Mouse (Mus musculus) MEL-GATA-1-ER (cell line): Measurements from ENCODE around the gene Rnf151.
"Not testable (repeated sequence)": the region's sequence is repeated elsewhere in the genome, so short reads cannot be mapped to it uniquely, and the experiment has no call there.

ENCODE experiments used
- DNase-seq: peaks from one replicate; pipeline ENCODE4 v3.0.0-alpha.2; 2012; ENCODE audit warnings: low read depth; ENCODE audit errors: extremely low read depth

Rnf151 gene

DNA sequence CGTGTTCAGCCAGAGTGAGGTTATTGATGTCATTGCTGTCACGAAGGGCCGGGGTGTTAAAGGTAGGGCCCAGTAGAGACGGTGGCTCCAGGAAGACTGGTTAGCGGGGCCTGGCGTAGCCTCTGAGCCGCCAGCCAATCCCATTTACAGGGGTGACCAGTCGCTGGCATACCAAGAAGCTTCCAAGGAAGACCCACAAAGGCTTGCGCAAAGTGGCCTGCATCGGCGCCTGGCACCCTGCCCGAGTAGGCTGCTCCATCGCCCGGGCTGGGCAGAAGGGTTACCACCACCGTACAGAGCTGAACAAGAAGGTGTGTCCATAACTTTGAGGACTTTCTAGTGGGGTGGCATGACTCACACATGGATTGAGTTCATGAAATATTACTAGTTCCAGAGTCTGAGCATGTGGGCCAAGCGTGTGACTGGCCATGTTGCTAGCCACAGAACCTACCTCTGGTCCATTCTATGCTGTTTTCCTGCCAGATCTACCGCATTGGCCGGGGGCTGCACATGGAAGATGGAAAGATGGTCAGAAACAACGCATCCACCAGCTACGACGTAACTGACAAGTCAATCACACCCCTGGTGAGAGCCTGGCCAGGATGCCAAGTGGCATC lies 15.7 kb upstream of the Rnf151 start:
- no peak for DNase-seq

DNA sequence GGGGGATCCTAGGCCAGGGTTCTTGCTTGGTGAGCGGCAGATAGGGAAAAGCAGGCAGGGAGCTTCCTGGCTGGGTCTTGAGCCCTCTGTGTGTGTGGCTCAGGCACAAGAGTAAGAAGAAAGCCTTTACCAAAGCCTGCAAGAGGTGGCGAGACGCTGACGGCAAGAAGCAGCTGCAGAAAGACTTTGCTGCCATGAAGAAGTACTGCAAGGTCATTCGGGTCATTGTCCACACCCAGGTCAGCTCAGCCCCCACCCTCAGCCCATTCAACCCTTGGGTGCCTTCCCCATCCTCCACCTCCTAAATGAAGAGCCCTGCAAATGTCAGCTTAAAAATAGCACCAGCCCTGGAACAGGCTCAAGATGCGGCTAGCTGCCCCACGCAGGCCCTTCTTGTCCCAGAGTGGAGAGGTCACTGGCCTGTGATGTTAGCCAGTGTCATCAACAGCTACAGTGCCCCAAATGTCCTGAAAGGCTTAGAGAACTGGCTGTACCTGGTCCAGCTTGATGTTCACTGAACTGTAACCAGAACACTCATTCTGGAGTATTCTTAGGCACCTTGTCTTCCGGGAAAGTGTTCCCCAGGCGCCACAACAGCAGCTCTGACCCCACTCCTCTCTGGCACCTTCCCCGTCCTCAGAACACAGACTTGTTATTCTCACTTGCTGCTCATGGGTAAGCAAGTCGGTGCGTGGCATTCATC lies 14.5 kb upstream of the Rnf151 start:
- DNase-seq: no peak

DNA sequence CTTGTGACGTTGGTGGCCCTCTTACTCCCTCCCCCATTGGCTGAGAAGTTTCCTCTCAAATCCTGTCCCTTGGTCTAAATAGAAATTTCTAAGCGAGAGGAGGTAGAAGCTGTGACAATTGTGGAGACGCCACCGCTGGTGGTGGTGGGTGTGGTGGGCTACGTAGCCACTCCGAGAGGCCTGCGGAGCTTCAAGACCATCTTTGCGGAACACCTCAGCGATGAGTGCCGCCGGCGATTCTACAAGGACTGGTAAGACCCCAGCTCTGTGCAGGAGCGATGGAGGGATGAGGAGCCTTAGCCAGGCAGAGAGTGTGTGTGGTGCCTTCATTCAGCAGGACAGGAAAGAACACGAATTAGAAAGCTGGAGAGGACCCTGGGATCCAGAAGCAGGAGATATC lies 12.9 kb upstream of the Rnf151 start:
- DNase-seq: no peak

DNA sequence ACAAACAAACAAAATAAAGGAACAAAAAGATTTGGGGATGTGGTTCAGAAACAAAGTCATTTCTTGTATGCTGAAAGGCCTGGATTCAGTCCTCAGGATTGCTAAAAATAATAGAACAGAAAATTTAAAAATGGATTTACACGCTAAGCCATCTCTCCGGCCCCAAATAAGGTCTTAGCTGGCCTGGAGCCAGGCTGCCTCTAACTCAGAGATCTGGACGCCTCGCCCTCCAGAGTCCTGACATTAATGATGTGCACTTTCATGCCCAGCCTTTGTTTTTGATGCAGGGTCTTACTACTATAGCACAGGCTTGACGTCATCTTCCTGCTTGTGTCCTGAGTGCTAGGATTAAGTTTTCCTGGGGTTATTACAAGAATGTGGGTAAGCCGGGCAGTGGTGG lies 11.2 kb upstream of the Rnf151 start:
- DNase-seq: no peak

DNA sequence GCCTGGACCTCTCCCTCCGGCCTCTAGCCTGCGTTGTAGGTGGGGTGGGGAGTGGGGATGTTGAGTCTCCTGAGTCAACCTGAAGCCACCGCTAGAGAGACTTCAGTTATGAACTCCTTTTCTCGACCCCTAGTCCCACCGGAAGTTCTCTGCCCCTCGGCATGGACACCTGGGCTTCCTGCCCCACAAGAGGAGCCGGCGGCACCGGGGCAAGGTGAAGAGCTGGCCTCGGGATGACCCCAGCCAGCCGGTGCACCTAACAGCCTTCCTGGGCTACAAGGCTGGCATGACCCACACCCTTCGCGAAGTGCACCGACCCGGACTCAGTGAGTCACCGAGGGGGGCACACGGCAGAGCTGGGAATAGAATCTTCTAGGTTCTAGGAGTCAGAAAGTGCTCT lies 10.3 kb upstream of the Rnf151 start:
- no peak for DNase-seq

DNA sequence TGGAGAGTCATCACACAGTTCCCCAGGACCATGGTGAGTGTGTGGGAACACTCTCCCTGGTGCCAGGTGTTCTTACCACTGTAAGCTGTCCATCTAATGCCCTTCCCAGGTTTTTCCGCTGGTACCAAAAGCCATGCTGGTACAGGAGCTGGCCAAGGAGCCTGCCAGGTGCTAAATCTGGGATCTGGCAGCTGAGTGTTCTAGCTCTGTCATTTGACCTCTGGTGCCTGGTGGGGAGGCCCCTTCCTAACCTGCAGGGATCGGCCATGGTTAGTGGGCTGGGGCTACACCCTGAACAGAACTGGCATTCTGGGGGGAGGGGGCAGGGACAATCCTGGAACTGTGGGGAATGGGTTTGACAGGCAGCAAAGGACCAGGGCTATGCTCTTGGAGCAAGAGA lies 9.8 kb upstream of the Rnf151 start, which contains the start of gene Rpl3l:
Rpl3l (plus strand) TSS at position 203 of the 400 bp plus-strand sequence.
- no peak for DNase-seq

DNA sequence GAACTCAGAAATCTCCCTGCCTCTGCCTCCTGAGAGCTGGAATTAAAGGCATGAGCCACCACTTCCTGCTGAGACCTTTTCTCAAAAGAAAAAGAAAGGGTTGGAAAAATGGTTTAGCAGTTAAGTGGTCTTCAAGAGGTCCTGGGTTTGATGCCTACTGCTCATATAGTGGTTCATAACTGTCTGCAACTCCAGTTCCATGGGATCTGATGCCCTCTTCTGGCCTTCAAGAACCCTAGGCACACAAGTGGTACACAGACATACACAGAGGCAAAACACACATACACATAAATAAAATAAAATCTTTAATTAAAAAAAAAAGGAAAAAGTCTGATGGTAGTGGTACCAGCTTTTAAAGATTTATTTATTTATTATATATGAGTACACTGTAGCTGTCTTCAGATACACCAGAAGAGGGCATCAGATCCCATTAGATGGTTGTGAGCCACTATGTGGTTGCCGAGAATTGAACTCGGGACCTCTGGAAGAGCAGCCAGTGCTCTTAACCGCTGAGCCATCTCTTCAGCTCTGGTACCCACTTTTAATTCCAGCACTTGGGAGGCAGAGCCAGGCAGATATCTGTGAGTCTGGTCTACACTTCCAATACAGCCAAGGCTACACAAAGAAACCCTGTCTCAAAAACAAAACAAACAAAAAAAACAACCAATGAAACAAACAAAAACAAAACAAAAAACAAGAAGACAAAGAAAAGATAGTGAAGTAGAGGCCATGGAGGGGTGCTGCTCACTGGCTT lies 8.0 kb upstream of the Rnf151 start:
- DNase-seq: no peak

DNA sequence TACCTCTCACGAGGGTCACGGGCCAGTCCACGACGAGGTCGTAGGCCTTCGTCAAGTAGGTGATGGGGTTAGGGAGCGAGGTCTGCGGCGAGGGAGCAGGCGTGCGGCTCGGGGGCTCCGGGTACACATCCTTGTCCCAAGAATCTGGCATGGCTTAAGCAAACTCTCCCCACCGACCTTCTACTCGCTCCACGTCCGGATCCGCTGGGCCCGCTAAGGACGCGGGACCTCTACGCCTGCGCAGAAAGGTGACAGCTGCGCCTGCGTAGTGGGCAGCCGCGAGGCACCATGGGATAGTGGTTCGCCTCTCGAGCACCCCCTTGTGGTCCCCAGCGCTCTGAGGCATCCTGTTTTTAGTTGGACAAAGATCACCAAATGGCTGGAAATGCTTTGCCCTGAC lies 6.3 kb upstream of the Rnf151 start, which contains the start of gene Ndufb10:
Ndufb10 (minus strand) TSS at position 295 of the 400 bp plus-strand sequence.
- DNase-seq: peak; percentile 73

DNA sequence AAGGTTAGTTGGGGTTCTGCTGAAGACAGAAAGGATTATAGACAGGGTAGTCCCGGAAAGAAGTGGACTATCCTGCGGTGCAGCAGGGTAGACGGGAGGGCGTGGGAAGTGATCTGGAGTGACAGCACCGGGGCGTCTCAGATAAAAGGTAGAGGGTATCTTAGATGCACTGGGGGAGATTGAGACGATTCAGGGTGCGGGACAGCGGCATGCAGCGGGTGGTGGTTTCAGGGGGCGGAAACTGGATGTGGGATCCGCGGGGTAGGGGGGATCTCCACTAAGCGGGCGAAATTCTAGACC lies 6.0 kb upstream of the Rnf151 start:
- DNase-seq: no peak

DNA sequence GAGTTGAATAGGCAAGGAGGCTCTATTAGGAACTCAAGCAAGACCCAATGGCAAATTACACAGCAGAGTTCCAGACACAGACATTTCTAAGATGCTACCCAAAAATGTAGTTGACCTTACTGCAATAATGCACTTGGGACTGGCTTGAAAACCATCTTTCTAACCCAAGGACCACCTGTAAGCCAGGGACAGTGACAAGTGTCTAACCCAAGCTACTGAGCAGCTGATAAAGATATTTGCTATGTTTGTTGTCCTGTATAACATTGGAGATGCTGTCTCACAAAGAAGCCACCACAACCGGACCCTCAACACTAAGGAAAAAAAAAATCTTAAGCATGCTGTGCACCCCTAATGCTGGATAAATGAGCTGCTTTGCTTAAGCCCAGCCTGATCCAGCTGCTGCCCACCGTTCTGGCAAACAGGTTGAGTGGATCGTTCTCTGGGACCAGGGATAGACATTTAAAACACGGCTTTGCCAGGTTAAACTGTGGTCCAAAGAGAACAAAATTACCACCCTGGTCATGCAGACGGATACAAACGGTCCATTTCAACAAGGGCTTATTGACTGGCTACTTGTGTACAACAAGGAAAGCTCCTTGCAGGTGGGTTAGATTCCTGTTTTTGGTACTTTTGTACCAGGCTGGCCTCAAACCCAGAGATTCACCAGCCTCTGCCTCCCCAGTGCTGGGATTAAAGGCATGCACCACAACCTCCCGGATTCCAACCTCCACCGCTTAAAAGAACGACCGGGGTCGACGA lies 5.4 kb upstream of the Rnf151 start:
- no peak for DNase-seq

DNA sequence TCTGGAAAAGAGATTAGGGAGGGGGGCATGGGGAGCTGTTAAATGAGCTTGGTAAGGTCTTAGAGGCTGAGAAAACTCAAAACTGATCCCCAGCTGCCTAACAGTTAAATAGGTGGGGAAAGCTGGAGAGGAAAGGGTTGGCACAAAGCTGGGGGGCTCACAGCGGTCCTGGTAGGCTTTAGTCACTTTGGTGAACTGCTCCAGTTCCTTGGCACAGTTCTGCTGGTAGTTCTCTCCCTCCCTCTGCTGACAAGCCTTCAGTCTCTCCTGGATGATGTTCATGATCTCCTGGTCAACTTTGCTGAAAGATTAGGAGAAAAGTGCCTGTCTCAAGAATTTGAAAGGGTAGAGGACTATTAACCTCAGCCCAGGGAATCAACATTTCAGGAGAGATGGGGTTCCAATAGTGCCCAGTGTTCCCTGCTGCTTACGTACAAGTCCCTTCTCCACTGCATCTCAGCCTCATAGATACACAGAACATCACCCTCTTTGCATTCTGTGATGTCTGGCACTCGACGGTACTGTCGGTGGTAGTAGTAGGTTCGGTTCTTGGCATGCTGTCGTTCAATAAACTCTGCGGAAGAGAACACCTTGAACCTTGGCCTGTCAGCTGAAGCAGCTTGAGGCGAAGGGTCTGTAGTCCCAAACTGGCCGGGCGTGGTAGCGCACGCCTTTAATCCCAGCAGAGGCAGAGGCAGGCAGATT lies 4.5 kb upstream of the Rnf151 start:
- DNase-seq: no peak

DNA sequence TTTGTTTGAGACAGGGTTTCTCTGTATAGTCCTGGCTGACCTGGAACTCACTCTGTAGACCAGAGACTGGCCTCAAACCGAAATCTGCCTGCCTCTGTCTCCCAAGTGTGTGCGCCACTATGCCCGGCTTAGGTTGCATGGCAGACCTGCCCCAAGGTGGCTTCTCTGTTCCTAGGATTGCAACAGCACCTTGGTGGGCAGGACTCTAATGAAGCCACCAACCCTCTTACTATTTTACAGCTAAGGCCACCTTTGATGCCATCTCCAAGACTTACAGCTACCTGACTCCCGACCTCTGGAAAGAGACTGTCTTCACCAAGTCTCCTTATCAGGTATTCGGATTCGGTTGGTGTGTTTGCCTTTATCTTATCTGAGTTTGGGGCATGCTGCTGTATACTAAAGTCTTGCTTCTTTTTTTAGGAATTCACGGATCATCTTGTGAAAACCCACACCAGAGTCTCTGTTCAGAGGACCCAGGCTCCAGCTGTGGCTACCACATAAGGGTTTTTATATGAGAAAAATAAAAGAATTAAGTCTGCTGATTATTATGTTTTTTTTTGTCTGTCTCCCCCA lies 3.6 kb upstream of the Rnf151 start:
- DNase-seq: not testable (repeated sequence)

DNA sequence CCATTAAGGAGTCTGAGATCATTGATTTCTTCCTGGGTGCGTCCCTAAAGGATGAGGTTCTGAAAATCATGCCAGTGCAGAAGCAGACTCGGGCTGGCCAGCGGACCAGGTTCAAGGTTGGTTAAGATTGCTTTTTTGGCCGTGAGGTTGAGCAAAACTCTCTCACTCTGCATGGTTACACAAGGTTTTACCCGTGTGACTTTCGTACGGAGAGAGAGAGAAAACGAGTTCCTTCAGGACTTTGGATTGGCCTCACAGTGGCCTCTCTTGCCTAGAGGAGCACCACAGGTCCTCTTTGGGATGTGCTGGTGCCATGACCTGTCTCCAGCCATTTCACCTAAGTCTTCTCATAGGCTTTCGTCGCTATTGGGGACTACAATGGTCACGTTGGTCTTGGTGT lies 2.8 kb upstream of the Rnf151 start:
- not testable (repeated sequence) for DNase-seq

DNA sequence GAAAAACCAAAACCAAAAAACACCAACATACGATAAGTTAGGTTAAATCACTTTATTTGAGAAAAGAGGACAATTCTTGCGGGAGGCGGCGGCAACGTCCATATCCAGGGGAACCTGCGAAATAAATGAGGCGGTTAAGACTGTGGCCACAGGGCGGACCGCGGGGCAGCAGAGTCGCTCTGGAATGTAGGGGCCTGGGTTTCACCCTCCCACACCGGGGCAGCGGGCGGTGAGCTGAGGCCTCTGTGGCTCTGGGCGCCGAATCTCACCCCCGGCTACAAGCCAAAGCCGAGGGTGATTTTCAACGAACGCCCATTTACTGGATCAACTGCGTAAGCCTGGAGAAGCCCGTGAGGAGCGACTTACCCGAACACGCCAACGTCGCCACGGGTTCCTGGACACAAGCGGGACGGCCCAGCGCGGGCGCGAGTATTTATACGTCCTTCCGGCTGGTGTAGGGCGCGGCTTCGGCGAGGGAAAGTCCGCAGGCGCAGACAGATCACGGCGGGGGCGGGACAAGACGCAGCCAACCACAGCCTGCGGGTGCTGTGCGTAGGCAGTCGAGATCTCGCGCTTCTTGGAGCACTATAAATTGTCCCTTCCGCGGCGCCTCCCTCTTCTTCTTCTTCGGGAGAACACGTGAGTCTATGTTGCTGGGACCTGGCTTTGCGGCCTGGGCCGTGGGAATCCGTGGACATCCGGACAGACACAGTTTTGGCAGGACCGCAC lies 1.8 kb upstream of the Rnf151 start:
- peak; percentile 89 for DNase-seq

DNA sequence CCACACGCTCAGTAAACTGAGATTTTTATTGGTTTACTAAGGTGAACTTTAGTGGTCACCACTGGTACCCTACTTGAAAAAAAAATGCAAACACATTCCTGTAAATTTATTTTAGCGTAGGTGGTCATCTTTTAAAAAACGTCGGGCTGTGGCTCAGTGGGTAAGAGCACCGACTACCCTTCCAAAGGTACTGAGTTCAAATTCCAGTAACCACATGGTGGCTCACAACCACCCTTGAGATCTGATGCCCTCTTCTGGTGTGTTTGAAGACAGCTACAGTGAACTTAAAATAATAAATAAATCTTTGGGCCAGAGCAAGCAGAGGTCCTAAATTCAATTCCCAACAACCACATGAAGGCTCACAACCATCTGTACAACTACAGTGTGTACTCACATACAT lies 1.1 kb upstream of the Rnf151 start:
- DNase-seq: not testable (repeated sequence)

DNA sequence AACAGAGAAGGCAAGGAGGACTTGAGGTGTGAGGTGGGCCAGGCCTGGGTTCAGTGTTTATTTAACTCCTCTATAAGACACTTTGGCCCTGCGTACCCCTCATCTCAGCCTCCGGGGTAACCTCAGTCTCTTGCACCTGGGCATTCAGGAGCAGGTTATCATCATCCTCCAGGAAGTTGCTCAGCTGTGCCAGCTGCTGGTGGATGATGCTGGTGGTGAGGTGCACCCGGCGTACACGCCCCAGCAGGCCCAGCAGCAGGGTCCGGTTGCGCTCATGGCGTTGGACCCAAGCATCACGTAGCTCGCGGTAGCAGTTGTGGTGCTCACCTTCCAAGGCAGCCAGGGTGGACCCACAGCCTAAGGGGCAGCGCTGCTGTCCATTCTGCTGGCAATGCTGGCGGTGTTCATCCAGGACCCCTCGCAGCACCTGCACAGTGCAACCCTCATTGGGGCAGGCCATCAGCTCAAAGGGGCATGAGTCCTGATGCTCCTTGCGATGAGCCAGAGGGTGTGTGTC lies 1.6 kb downstream of the Rnf151 start:
- no peak for DNase-seq

DNA sequence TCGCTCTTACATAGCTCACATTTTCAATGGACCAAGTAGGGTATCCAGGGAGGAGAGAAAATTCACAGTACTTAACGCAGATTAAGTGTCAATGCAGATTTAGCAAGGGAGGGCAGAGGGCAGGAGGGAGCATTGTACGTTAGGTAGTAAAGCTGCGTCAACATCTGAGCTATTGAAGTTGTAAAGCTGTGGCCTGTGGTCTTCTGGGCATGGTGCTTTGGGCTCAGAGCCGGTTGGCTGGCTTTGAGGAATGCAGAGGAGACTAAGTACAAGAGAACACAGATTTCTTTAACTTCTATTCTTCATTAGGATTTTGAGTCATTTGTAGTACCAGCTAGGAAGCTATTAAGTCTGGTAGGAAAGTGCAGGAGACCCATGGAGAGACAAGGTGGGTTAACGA lies 2.3 kb downstream of the Rnf151 start:
- DNase-seq: no peak

DNA sequence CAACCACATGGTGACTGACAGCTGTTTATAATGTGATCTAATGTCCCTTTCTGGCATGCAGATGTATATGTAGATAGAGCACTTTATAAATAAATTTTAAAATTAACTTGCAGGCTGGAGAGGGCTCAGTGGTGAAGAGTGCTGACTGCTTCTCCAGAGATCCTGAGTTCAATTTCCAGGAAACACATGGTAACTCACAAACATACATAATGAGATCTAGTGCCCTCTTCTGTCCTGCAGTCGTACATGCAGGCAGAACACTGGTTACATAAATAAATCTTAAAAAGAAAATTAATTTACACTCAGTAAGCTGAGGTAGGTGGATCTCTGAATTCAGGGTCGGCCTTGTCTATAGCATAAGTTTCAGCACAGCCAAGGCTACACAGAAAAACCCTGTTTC lies 9.2 kb downstream of the Rnf151 start:
- DNase-seq: peak; percentile 58

DNA sequence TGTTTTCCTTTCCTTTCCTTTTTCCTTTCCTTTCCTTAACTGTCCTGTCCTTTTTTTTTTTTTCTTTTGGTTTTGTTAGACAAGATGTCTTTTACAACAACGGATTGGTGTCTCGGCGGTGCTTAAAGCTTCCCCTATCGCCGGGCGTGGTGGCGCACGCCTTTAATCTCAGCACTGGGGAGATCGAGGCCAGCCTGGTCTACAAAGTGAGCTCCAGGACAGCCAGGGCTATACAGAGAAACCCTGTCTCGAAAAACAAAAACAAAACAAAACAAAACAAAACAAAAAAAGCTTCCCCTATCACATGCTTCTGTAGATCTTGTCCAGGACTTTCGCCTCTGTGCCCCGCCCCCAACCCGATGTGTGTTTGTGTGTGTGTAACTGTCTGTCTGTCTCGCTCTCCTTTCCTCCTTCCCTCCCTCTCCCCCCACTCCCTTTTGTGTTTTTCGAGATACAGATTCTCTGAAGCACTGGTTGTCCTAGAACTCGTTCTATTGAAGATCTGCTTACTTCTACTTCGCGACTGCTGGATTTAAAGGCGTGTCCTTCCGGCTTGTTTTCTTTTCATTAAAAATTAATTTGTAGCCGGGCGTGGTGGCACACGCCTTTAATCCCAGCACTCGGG lies 9.9 kb downstream of the Rnf151 start:
- DNase-seq: peak; percentile 32
